Mouse (Mus musculus): ENCODE results near the gene Nlgn1. TPM values are rescaled to one million over a fixed set of nuclear protein-coding genes. Genes with fewer than 3 reads are reported as not detected.

Nlgn1 gene
- total RNA-seq, 2 experiments from 2014 or later = not detected

GRCm38 (mm10) chr3:26102271-26102670 lies 230.0 kb downstream of the Nlgn1 start:
- no peak for ATAC-seq (replicated peaks; ENCODE audit: poor library complexity, severe bottlenecking)

GRCm38 (mm10) chr3:26095551-26095950 lies 236.7 kb downstream of the Nlgn1 start:
- no peak for ATAC-seq (replicated peaks; ENCODE audit: poor library complexity, severe bottlenecking)

- no peak for ATAC-seq (replicated peaks; ENCODE audit: poor library complexity, severe bottlenecking)
Observed at GRCm38 (mm10) chr3:26069366-26069765, 262.9 kb downstream of the Nlgn1 start.

GRCm38 (mm10) chr3:26050769-26051168 lies 281.5 kb downstream of the Nlgn1 start:
- ATAC-seq (replicated peaks; ENCODE audit: poor library complexity, severe bottlenecking) = no peak

- ATAC-seq (replicated peaks; ENCODE audit: poor library complexity, severe bottlenecking) = no peak
Observed at GRCm38 (mm10) chr3:26042966-26043365, 289.3 kb downstream of the Nlgn1 start.

- ATAC-seq (replicated peaks; ENCODE audit: poor library complexity, severe bottlenecking) = no peak
Observed at GRCm38 (mm10) chr3:26039696-26040095, 292.6 kb downstream of the Nlgn1 start.

- ATAC-seq (replicated peaks; ENCODE audit: poor library complexity, severe bottlenecking) = no peak
Observed at GRCm38 (mm10) chr3:26026025-26026424, 306.2 kb downstream of the Nlgn1 start.

GRCm38 (mm10) chr3:26023217-26023616 lies 309.0 kb downstream of the Nlgn1 start:
- no peak for ATAC-seq (replicated peaks; ENCODE audit: poor library complexity, severe bottlenecking)

GRCm38 (mm10) chr3:26021632-26022184 lies 310.6 kb downstream of the Nlgn1 start:
- ATAC-seq (replicated peaks; ENCODE audit: poor library complexity, severe bottlenecking) = no peak

GRCm38 (mm10) chr3:26011310-26012078 lies 320.8 kb downstream of the Nlgn1 start:
- ATAC-seq (replicated peaks; ENCODE audit: poor library complexity, severe bottlenecking) = no peak

- ATAC-seq (replicated peaks; ENCODE audit: poor library complexity, severe bottlenecking) = no peak
Observed at GRCm38 (mm10) chr3:26002863-26003608, 329.2 kb downstream of the Nlgn1 start.

- no peak for ATAC-seq (replicated peaks; ENCODE audit: poor library complexity, severe bottlenecking)
Observed at GRCm38 (mm10) chr3:26002367-26002766, 329.9 kb downstream of the Nlgn1 start.

- no peak for ATAC-seq (replicated peaks; ENCODE audit: poor library complexity, severe bottlenecking)
Observed at GRCm38 (mm10) chr3:25967546-25967945, 364.7 kb downstream of the Nlgn1 start.

GRCm38 (mm10) chr3:25964237-25964636 lies 368.0 kb downstream of the Nlgn1 start:
- ATAC-seq (replicated peaks; ENCODE audit: poor library complexity, severe bottlenecking) = no peak

GRCm38 (mm10) chr3:25963568-25963967 lies 368.7 kb downstream of the Nlgn1 start:
- no peak for ATAC-seq (replicated peaks; ENCODE audit: poor library complexity, severe bottlenecking)

- no peak for ATAC-seq (replicated peaks; ENCODE audit: poor library complexity, severe bottlenecking)
Observed at GRCm38 (mm10) chr3:25916535-25916934, 415.7 kb downstream of the Nlgn1 start.

- ATAC-seq (replicated peaks; ENCODE audit: poor library complexity, severe bottlenecking) = no peak
Observed at GRCm38 (mm10) chr3:25914365-25915065, 417.7 kb downstream of the Nlgn1 start.

- ATAC-seq (replicated peaks; ENCODE audit: poor library complexity, severe bottlenecking) = no peak
Observed at GRCm38 (mm10) chr3:25903140-25903809, 429.0 kb downstream of the Nlgn1 start.

GRCm38 (mm10) chr3:25897456-25897855 lies 434.8 kb downstream of the Nlgn1 start:
- ATAC-seq (replicated peaks; ENCODE audit: poor library complexity, severe bottlenecking) = no peak

GRCm38 (mm10) chr3:25884797-25885196 lies 447.5 kb downstream of the Nlgn1 start:
- no peak for ATAC-seq (replicated peaks; ENCODE audit: poor library complexity, severe bottlenecking)
